Mouse (Mus musculus) neural tube, embryonic 14.5 days (tissue): ENCODE measurements around the gene Kcnip1. TPM values are rescaled to one million over a fixed set of nuclear protein-coding genes. Genes with fewer than 3 reads are reported as not detected.

Experiments used
- ATAC-seq: fragments of 200-750 bp; cut with Nextera tagmentation; 2 replicates; pipeline ENCODE4 v1.8.0; 2017; ENCODE audit warnings: low read depth, mild to moderate bottlenecking, moderate TSS enrichment, moderate library complexity
- H3K27ac ChIP-seq: fragments of 300-500 bp; sonication (generic); 2 replicates; pipeline ENCODE4 v1.5.1; 2014; ENCODE audit warnings: low read depth, mild to moderate bottlenecking, control low read depth, low read length, moderate library complexity, mixed read lengths
- H3K27me3 ChIP-seq: fragments of 300-500 bp; sonication (generic); 2 replicates; pipeline ENCODE4 v1.6.1; 2014; ENCODE audit warnings: low read length; ENCODE audit not compliant: control insufficient read depth, insufficient read depth
- H3K36me3 ChIP-seq: fragments of 300-500 bp; sonication (generic); 2 replicates; pipeline ENCODE4 v1.6.1; 2014; ENCODE audit warnings: low read length, mixed read lengths; ENCODE audit not compliant: control insufficient read depth, insufficient read depth
- H3K4me1 ChIP-seq: fragments of 300-500 bp; sonication (generic); 2 replicates; pipeline ENCODE4 v1.6.1; 2014; ENCODE audit warnings: low read length; ENCODE audit not compliant: control insufficient read depth, insufficient read depth
- H3K4me2 ChIP-seq: fragments of 300-500 bp; sonication (generic); 2 replicates; pipeline ENCODE4 v1.6.1; 2014; ENCODE audit warnings: mild to moderate bottlenecking, low read depth, low read length, control low read depth
- H3K4me3 ChIP-seq: fragments of 300-500 bp; sonication (generic); 2 replicates; pipeline ENCODE4 v1.5.1; 2014; ENCODE audit warnings: low read depth, low read length, control low read depth, mixed read lengths
- H3K9ac ChIP-seq: fragments of 300-500 bp; sonication (generic); replicated peaks from 2 replicates; pipeline ENCODE4 v1.6.1; 2014; ENCODE audit warnings: low read depth, mild to moderate bottlenecking, control low read depth, low read length, mixed read lengths
- H3K9me3 ChIP-seq: fragments of 300-500 bp; sonication (generic); 2 replicates; pipeline ENCODE4 v1.6.1; 2016; ENCODE audit warnings: low read length; ENCODE audit not compliant: control insufficient read depth
- WGBS: fragments of 180-500 bp; shearing (Covaris S2); extraction: QIAGEN DNeasy Blood & Tissue Kit; methylation state at CpG from one replicate; pipeline ENCODE4 v1.1.7; 2014; 5-methylcytosine and 5-hydroxymethylcytosine counted together
- polyA plus RNA-seq: library from polyadenylated mRNA; unstranded; fragments of >200 nt; fragmentation: Nextera tagmentation; extraction: Ambion mirVana; gene quantifications from 2 replicates; pipeline ENCODE4 v1.2.1, GENCODE M21; 2014

Kcnip1 gene
- polyA plus RNA-seq, 1 experiment from 2014 or later: 138 TPM

GRCm38 (mm10) chr11:33766976-33767938 lies 225.7 kb downstream of the Kcnip1 start:
- ATAC-seq: peak; percentile 29; the same call in 1 of the 2 replicates
- no peaks in the 10 kb centered on the region for H3K9me3 ChIP-seq
- no peak overlapping the region for H3K9ac ChIP-seq
- H3K4me2 ChIP-seq: no peak overlapping the region
- H3K36me3 ChIP-seq: no peaks in the 10 kb centered on the region
- no peaks in the 10 kb centered on the region for H3K27me3 ChIP-seq
- H3K27ac ChIP-seq: no peak overlapping the region
- 69% methylated on average over 9 of the region's 9 CpGs for WGBS
- H3K4me1 ChIP-seq: no peaks in the 10 kb centered on the region; the same call in 1 of the 2 replicates
- H3K4me3 ChIP-seq: no peak overlapping the region

- 59% methylated on average over 16 of the region's 16 CpGs for WGBS
- no peak overlapping the region for H3K9ac ChIP-seq
- H3K4me1 ChIP-seq: peaks cover 6% of the 10 kb centered on the region; the same call in 1 of the 2 replicates
- no peak overlapping the region for H3K4me3 ChIP-seq
- no peaks in the 10 kb centered on the region for H3K36me3 ChIP-seq
- H3K4me2 ChIP-seq: no peak overlapping the region
- H3K27me3 ChIP-seq: no peaks in the 10 kb centered on the region
- ATAC-seq: no peak
- no peaks in the 10 kb centered on the region for H3K9me3 ChIP-seq
- no peak overlapping the region for H3K27ac ChIP-seq
Measured at GRCm38 (mm10) chr11:33761201-33761755, 231.7 kb downstream of the Kcnip1 start.

- Histone ChIP-seq H3K36me3 (no peaks in the 10 kb centered on the region), H3K4me3 (no peak overlapping the region), H3K27me3 (no peaks in the 10 kb centered on the region), H3K27ac (no peak overlapping the region), H3K4me1 (peaks cover 8% of the 10 kb centered on the region; the same call in 1 of the 2 replicates), H3K4me2 (no peak overlapping the region), H3K9me3 (no peaks in the 10 kb centered on the region), H3K9ac (no peak overlapping the region)
- no peak for ATAC-seq
- 39% methylated on average over 15 of the region's 15 CpGs for WGBS
Measured at GRCm38 (mm10) chr11:33756624-33757023, 236.3 kb downstream of the Kcnip1 start.

- H3K9ac ChIP-seq: no peak overlapping the region
- no peak overlapping the region for H3K27ac ChIP-seq
- peak; percentile 62; the same call in 1 of the 2 replicates for ATAC-seq
- peaks cover 2% of the 10 kb centered on the region; the same call in 1 of the 2 replicates for H3K4me1 ChIP-seq
- H3K4me3 ChIP-seq: no peak overlapping the region
- no peak overlapping the region for H3K4me2 ChIP-seq
- WGBS: 38% methylated on average over 4 of the region's 4 CpGs
- no peaks in the 10 kb centered on the region for H3K27me3 ChIP-seq
- no peaks in the 10 kb centered on the region for H3K36me3 ChIP-seq
- no peaks in the 10 kb centered on the region for H3K9me3 ChIP-seq
Measured at GRCm38 (mm10) chr11:33752431-33752873, 240.5 kb downstream of the Kcnip1 start.

- Histone ChIP-seq H3K36me3 (no peaks in the 10 kb centered on the region), H3K4me3 (no peak overlapping the region), H3K27me3 (no peaks in the 10 kb centered on the region), H3K9me3 (no peaks in the 10 kb centered on the region), H3K27ac (no peak overlapping the region), H3K4me2 (no peak overlapping the region), H3K4me1 (0 out of 2 replicates have a peak, but pooled peaks cover 2% of the 10 kb centered on the region), H3K9ac (no peak overlapping the region)
- no peak for ATAC-seq
- WGBS: 85% methylated on average over 6 of the region's 6 CpGs
Measured at GRCm38 (mm10) chr11:33751503-33751902, 241.4 kb downstream of the Kcnip1 start.

- Histone ChIP-seq H3K36me3 (no peaks in the 10 kb centered on the region), H3K9me3 (no peaks in the 10 kb centered on the region), H3K4me1 (0 out of 2 replicates have a peak, but pooled peaks cover 2% of the 10 kb centered on the region), H3K27me3 (no peaks in the 10 kb centered on the region), H3K4me2 (no peak overlapping the region), H3K4me3 (no peak overlapping the region), H3K9ac (no peak overlapping the region), H3K27ac (no peak overlapping the region)
- no peak for ATAC-seq
- WGBS: 82% methylated on average over 4 of the region's 4 CpGs
Measured at GRCm38 (mm10) chr11:33749979-33750378, 243.0 kb downstream of the Kcnip1 start.

- Histone ChIP-seq H3K36me3 (no peaks in the 10 kb centered on the region), H3K4me3 (no peak overlapping the region), H3K9ac (no peak overlapping the region), H3K4me1 (0 out of 2 replicates have a peak, but pooled peaks cover 2% of the 10 kb centered on the region), H3K4me2 (no peak overlapping the region), H3K27me3 (no peaks in the 10 kb centered on the region), H3K27ac (no peak overlapping the region), H3K9me3 (no peaks in the 10 kb centered on the region)
- ATAC-seq: no peak
- 96% methylated on average over 11 of the region's 12 CpGs for WGBS
Measured at GRCm38 (mm10) chr11:33749408-33749807, 243.5 kb downstream of the Kcnip1 start.

- ATAC-seq: no peak
- Histone ChIP-seq H3K27me3 (no peaks in the 10 kb centered on the region), H3K27ac (no peak overlapping the region), H3K9me3 (no peaks in the 10 kb centered on the region), H3K4me2 (no peak overlapping the region), H3K9ac (no peak overlapping the region), H3K4me3 (no peak overlapping the region), H3K4me1 (0 out of 2 replicates have a peak, but pooled peaks cover 2% of the 10 kb centered on the region), H3K36me3 (no peaks in the 10 kb centered on the region)
- WGBS: 63% methylated on average over 5 of the region's 5 CpGs
Measured at GRCm38 (mm10) chr11:33748754-33749153, 244.2 kb downstream of the Kcnip1 start.
